Mouse (Mus musculus): ENCODE results near the gene Gimap4.

Gimap4 gene

DNA sequence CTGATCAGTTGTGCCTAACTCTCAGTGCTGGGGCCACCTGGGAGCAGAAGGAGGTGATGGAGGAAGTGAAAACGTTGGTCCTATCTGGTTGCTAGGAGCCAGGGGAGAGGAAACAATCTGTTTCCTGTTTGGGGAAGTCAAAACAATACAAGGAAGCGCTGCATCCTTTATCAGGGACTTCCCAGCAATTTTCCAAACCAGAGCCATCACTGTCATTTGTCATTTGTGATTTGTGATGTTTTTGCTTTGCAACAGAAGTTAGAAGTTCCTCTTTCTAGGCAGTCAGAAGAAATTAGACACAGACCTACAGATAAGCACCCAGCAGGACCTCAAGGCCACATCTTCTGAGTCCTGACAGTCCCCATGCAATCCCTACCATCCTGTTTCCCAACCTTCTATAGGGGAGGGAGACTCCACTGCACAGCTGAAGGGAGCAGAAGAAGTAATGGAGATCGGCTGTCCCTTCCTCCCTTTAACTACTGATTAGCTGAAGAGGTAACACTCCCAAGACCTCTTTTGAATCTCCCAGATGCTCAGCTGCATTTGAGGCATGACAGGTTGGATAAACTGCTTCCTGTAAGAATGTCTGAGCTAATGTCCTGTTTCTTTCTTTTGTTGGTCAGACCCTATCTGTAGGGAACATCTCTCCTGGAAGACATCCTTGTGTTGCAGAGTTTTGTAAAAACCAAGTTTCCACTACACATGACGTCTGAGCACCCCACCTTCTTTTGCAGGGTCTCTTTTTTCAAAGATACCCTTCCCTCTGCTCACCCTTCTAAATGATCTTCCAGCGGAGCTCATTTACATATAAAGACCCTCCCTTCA is 16.1 kb downstream of the Gimap4 start:
- no peak for DNase-seq (ENCODE audit: low read depth, low spot score)

DNA sequence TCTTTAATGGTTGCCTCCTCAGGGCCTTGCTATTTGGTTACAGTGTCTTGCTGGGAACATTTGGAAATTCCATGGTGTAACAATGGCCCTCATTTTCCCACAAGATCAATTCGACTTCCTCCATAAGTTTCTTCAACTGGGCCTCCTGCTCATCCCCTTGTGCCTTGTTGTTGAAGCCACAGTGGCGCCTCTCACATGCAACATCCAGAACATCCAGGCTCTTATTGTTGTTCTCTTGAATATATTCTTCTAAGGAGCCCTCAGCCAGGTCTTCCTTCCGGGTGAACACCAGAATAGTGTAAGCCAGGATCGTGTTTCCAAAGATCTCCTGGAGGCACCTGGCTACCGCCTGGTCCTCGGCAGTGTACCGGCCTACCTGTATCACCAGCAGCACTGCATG is 17.8 kb downstream of the Gimap4 start:
- DNase-seq (ENCODE audit: low read depth, low spot score) = no peak

DNA sequence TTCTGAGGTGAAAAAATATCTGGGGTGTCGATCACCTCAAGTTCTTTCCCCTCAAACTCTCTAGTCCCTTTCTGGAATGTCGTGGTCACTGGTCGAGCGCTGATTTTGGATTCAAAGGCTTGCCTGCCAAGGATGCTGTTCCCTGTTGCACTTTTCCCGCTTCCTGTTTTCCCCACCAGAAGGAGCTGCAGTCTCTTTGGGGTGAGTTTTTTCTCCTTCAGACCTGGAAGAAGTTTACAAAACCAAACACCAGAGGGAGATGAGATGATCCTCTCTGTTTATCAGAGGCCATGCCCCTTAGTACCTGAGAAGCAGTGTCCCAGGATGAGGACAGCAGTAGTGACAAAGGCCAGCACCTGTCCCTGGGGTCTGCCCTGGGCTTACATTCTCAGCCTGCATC is 18.3 kb downstream of the Gimap4 start:
- peak; percentile 23 for DNase-seq (ENCODE audit: low read depth, low spot score)

DNA sequence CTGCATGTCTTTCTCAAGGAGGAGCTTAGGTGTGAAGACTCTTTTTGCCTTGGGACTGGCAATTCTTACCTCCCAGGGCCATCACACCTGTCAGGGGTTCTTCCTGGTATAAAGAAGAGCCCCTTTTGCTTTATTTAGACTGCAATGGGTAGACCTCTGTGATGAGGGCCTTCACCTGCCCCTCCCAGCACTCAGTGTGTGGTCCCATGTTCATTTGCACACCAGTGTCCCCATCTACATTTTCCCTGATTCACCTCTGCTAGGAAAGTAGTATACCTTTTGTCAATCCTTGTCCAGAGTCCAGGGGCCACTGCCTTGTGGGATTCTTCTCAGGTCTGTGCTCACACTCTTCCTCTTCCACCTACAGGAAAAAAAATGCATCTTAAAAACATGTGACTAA is 19.8 kb downstream of the Gimap4 start:
- no peak for DNase-seq (ENCODE audit: low read depth, low spot score)

DNA sequence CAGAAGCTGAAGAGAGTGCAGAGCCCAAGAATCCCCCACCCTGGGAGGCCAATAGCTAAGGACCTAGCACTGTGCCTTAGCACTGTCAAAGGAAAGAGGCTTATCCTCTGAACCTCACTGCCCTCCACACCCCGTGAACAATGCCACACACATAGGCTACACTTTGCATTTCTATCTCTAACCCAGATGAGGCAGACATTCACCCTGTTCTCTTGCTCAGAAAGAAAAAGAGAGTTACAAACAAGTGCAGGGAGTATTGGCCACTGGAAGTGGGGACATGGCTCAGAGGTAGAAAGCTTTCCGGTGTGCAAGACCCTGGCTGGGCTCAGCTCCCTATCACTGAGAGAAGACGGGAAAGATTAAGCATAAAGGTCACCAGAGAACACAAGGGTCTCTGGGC is 21.8 kb downstream of the Gimap4 start:
- DNase-seq (ENCODE audit: low read depth, low spot score) = no peak

DNA sequence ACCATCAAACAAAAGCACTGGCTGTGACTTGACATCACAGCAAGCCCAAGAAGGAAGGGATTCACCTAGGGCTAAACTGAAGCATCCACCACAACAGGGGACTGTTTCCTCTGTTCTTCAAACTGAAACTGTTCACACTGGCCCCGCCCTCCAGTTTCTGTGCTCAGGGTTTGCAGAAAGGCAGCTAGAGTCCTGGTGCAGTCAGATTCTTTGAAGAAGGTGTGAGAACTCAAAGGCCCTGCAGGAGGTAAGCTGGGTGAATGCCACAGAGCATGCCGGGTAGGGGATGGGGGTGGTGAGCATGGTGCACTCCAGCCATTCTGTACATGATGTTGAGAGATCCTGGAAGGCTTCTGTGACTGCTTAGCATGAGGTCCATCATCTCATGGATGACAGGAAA is 34.1 kb downstream of the Gimap4 start, which contains the start of the genes Gm28053 and Gimap7:
Gm28053 (plus strand) TSS at position 153 of the 400 bp plus-strand sequence.
Gimap7 (plus strand) TSS at position 167 of the 400 bp plus-strand sequence.
- DNase-seq (ENCODE audit: low read depth, low spot score) = peak; percentile 34

DNA sequence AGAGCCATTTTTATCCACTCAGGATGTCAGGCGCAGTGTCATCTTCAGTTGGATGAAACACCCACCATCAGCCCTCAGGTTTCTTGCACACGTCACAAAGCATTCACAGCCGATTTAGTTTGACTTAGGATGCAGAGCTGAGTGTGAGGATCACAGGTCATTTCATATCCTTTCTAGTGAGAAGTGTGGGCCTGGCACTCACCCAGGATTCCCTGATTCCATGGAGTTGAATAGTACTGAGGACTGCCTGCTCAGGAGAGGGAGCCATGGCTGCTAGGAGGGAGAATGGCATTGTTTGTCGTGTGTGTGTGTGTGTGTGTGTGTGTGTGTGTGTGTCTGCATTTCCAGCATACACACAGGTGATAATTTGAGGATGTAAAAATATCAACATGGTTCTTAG is 36.0 kb downstream of the Gimap4 start:
- DNase-seq (ENCODE audit: low read depth, low spot score) = no peak

DNA sequence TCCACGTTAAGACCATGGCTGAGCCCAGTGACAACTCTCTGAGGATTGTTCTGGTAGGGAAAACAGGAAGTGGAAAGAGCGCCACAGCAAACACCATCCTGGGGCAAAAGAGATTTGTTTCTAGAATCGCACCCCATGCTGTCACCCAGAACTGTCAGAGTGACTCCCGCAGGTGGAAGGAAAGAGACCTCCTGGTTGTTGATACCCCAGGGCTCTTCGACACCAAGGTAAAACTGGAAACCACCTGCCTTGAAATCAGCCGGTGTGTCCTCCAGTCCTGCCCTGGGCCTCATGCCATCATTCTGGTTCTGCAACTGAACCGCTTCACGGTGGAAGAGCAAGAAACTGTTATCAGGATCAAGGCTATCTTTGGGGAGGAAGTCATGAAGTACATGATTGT is 39.1 kb downstream of the Gimap4 start:
- DNase-seq (ENCODE audit: low read depth, low spot score) = no peak

DNA sequence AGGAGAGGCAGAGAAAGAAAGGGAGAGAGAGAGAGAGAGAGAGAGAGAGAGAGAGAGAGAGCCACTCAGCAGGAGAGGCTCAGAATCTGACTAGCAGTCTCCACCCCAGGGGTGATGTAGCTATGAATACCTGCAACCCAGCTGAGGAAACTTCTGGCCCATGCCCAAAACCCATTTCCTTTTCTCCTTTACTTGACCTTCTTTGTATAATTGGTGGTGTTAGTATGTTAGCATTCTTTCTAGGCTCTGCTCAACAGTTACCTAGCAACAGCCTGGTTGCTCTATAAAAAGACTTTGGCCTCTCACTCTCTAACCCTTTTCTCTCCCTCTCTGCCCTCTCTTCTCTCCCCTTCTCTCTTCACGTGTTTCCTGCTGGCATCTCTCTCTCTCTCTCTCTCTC is 41.1 kb downstream of the Gimap4 start:
- peak; percentile 86 for DNase-seq (ENCODE audit: low read depth, low spot score)

DNA sequence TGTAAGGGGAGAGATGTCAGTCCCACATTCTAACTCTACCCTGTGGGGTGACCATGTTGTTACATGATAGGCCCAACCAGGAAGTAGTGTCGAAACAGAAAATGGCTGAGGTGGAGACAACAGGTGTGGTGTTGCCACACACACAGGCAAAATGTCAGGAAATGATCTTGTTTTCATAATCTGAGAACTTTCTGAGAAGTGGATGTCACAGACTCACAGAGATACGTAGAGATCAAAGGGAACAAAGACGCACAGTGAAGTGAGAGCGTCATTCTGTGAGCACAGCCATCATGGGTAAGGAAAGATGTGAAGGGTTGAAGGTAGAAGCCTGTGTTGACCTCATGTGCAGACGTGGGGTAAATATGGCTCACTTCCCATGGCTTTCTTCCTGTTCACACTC is 43.4 kb downstream of the Gimap4 start:
- DNase-seq (ENCODE audit: low read depth, low spot score) = no peak

DNA sequence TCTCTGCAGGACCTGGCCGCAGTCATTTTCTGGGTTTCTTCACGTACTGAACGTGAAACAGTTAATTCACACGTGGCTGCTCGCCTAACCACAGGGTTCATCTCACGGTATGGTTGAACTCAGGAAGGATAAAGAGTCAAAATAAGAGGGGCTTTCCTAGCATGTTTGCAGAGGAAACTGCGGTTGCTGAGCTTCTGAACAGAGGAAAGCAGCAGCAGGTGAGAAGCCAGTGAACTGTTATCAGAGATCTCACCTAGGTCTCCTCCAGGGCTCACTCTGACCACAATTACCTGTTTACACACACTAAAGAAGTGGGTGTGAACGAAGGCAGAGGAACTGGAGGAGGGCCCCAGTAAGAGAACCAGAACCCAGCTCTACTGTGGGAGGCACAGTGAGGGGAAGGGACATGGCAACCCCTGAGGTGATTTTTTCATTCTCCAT is 48.5 kb downstream of the Gimap4 start:
- DNase-seq (ENCODE audit: low read depth, low spot score) = no peak

DNA sequence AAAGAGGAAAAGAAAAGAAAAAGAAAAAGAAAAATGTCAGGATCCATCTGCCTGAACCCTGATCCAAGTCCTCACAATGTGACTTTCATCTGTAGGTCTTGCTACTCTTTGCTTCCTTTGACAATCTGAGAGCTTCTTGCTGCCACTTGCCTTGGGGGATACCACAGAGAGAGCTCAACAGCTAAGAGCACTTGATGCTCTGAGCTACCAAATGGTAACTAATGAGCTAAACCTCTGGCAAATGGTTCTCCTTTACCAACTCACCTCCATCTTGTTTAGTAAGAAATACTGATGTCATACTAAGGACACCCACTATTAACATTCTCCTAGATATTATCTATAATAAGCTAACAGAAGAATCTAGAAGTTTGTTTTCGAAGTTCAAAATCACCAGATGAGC is 49.3 kb downstream of the Gimap4 start:
- DNase-seq (ENCODE audit: low read depth, low spot score) = no peak

DNA sequence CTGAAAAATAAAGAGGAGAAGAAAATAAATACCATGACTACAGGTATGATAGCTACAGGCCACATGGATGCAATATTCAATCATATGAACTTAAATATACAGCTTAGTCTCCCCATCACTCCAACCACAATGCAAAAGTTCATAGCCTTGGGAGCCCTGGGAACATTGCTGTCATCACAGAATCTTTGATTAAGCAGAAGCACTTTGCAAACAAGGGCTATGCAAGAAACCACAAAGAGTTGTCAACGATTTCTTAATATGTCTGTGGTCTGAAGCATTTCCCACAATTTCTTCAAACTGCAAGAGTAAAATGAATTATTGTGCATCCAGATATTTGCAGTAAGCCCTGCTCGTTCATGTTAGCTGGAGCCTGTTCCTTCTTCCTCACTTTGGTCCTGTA is 52.7 kb downstream of the Gimap4 start:
- no peak for DNase-seq (ENCODE audit: low read depth, low spot score)

DNA sequence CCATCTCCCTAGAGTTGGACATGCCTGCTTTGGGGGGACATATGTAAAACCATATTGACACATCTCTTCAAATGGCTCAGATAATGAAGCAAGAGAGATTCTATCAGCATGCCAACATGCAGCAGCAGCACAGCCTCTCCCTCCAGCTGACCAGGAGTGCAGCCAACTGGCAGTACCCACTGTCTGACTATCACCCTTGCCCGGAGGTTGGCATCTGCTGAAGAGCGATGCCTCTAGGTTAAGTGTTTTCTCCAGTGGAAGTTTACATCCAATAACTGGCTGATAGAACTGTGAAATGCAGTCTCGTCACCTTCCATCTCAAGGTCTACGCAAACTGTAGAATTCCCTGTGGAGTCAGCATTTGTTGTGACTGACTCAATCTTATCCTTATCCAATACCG is 53.3 kb downstream of the Gimap4 start:
- no peak for DNase-seq (ENCODE audit: low read depth, low spot score)

DNA sequence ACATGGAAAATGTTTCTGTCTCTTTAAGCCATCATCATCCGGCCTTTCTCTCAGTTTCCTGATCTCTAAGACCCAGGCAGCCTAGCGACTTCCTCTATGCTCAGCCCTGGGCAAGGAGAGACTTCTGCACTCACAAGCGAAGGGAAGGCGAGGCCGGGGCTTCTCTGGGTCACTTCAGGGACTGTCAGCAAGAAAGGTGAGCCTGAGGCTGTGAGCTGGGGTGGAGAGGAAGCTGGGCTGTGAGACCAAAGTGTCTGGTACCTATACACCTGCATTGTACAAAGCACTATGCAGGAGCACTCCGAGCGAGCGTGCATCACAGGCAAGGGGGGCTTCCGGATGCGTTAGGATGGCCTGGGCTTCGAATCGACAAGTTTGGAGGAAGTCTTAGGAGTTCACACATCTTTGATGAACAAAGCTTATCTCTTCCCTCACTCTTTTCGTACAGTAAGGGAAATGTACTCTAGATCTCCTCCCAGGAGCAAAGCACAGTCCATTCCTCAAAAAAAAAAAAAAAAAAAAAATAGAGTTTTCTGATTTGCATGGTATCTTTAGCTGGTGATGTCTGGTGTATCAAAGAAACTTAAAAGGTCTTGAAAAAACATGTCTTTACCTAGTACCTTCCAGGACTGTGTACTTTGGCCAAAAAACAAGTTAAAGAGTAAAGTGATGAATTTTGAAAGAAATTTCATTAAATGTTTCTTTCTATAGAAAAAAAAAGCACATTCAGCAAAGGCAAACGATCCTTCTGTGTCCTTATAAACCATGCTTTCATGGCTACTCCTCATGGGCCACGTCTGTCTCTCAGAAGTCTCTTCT is 54.8 kb downstream of the Gimap4 start, which contains the start of gene Gimap1:
Gimap1 (plus strand) TSS at position 94 of the 819 bp plus-strand sequence.
- DNase-seq (ENCODE audit: low read depth, low spot score) = no peak

DNA sequence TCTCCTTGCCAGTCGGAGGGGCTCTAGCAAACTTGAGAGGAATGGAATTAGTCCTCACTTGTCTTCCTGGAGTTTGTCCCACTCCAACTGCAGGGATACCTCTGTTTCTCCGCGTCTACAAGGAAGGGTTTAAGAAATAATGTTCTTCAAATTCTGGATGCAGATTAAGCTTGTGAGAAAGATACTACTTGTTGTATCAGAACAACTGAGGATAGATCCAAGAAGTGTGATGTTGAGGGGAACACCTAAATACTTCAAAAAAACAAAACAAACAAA is 55.4 kb downstream of the Gimap4 start:
- DNase-seq (ENCODE audit: low read depth, low spot score) = no peak

DNA sequence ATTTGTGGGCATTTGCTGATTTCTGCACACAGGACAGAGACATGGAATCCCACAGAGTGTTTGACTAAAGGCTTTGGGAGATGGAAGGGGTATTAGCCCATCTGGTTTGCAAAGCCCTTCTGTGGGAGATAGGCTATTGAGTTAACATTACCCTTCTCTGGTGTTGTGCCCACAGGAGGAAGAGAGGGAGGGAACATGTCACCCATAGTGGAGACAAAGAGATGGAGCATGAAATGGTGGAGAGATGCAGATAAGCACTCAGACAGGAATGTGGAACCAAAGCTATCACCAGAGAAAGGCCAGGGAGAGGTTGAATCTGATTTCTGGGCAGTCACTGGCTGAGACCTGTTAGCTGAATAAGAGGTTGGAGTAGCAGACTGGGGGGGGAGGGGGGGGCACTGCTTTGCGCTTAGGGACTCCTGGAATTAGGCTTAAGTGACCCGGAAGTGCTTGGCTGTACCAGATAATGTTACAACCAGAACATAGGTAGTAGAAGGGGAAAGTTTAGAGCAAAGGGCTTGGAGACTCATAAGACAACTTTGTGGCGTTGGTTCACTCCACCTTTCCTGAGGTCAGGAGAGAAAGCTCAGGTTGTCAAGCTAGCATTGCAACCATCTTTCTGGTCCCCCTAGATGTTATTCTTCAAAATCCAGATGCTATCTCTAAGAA is 56.3 kb downstream of the Gimap4 start:
- DNase-seq (ENCODE audit: low read depth, low spot score) = no peak

DNA sequence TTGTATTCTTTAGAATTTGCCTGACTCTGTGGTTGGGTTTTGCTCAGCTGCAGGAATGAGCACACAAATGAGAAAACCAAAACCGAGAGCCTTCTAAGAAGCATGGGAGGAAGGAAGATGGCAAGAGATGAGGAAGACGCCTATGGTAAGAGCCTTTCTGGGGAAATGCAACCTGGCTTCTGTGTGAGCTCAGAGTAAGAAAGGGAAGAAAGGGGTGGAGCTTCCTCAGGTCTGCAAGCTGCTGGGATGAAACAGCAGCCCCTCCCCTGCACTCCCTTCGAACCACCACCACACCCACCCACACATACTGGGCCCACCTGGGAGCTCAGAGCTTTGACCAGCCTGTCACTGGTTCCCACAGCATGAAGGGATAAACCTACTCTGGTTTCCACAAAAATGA is 56.9 kb downstream of the Gimap4 start:
- peak; percentile 53 for DNase-seq (ENCODE audit: low read depth, low spot score)
